Mouse (Mus musculus): ENCODE measurements at regions not wholly inside any gene's neighbourhood (a gene's known extent, or its start where the extent isn't known, plus 50 kb on each side); places are given as distances from the start of the nearest gene placed in this dataset.

DNA sequence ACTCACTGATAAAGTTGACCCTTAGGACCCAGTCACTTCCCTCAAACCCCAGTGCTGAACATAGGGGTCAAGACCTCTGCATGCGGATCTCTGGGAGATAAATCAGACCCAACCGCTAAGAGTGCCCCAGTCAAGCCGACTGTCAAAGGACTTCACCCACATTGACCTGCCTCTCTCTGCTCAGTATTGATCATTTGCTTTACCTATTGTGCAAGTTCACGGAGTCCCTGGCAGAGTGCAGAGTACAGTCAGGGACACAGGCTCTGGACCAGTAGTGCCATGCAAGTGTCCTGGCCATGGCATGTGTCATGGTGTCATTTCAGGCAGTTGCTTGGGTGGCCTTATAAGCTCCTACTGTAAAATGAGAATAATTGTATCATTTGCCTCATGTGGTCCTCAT is 169.9 kb downstream of the Dyrk2 start:
- intact Hi-C loops (cut with DNase I) = no loop called here

DNA sequence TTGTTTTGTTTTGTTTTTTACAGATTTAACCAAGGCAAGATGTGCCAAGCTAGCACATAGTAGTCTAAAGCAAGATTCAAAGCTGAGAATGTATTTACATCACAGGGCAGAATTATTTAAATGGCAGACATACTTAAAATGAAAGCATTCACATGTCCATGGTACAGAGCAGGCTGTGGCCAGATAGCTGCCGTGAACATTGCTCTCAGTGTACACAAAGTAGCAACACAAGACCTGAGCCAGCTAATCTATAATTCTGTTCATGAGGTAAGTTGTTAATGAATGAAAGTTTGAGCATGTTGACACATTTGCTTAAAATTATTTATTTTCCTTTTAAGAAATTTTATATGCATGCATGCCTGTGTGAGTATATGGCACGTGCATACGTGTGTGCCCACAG is 164.0 kb downstream of the Dyrk2 start:
- intact Hi-C loops (cut with DNase I) = no loop called here

DNA sequence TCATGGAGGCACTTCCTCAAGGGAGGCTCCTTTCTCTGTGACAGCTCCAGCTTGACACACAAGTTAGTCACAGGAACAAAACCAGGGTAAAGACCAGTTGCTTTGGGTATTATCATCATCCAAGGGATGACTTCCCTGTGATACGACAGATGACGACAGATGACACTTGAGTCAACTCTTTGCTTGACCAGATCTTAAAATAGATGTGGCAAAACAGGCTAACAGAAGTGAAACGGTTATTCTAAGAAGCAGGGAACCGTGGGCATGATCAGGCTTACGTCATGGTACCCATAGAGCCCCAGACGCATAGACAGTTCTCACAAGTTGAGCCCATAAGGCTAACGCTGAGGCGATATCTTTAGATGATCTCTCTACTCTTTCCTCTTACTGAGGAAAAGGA is 160.3 kb downstream of the Dyrk2 start:
- intact Hi-C loops (cut with DNase I) = no loop called here

DNA sequence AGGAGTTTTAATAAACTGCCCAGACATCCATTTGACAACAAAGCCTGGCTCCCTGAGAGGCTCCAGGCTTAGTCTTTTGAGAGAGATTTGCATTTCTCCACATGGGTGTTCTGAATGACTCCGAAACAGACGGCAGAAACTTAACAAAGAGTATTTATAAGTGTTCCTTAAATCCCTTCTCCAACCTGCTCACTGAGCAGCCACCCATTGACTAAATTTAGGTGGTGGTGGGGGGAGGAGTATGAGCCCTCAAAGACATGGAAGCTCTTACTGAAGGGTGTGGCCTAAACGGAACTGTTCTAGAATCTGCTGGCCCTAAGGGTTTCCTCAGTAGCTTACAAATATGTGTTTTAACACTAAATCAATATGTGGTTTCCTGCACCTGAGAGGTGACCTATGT is 158.5 kb downstream of the Dyrk2 start:
- intact Hi-C loops (cut with DNase I) = no loop called here

DNA sequence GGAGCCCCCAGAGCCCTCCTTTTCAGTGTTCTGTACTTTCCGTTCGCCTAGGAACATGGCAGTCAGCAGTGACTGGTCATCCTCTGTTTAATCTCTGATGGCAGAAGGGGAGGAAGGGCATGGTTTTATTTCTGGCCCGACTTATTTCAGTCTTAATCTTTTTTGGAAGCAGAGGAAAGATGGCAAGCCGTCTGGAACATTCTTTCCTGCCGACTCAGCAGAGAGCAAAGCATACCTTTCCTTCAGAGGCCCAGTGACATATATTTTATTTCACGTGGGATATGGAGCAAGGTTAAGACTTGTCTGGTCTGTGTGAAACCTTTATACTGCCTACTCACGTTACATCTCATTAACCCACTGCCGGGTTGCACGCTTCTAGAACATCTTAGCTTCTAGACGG is 158.1 kb downstream of the Dyrk2 start:
- intact Hi-C loops (cut with DNase I) = no loop called here

DNA sequence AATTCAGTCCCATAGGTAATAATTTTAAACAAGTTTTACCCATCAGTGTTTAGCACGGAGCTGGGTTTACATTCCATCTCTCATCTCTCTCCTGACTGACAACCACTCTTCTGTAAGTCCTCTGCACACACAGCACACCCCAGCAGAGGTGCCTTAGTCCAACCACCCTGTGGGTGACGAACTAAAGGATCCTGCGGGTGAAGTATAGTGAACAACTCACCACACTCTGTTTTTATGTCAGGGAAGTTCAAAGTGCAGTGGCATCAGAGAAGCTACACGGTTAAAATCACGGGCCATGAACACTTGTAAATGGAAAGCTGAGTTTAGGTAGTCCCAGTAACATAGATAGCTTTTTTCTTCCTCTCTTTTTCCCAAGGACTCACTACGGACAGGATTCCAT is 157.1 kb downstream of the Dyrk2 start:
- intact Hi-C loops (cut with DNase I) = no loop called here

DNA sequence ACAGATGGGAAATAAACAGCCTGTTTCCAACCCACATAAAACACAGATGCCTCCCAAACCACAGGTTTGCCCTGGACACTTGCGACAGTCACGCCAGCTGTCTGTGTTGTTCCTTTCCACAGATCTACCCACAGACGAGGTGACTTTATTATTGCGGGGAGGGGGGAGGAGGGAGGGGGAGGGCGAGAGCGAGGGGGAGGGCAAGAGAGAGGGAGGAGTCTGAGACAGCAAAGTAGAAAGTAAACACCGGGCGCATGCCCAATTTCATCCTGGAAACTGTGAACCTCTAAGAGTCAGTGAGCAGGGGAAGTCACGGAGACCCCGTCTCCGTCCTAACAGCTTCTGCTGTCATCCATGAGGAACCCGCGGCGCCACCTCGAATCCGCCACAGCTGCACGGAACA is 155.8 kb downstream of the Dyrk2 start:
- intact Hi-C loops (cut with DNase I) = no loop called here

DNA sequence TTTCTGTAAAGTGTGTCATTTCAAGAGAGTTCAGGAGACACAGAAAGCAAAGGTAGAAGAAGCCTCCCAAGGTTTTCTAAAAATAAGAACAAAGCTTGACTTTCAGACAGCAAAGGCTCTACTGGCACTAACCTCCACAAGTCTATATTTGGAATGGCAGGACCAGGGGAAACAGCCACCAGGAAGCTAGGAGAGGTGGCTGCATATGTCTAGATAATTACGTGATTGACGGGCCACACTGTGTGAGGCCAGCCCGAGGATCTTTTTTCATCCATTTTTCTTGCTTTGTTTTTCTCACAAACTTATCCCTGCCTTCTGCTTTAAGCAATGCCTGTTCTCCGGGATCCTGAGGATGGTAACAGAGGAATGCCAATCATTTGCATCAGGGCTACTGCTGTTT is 155.4 kb downstream of the Dyrk2 start:
- intact Hi-C loops (cut with DNase I) = no loop called here

DNA sequence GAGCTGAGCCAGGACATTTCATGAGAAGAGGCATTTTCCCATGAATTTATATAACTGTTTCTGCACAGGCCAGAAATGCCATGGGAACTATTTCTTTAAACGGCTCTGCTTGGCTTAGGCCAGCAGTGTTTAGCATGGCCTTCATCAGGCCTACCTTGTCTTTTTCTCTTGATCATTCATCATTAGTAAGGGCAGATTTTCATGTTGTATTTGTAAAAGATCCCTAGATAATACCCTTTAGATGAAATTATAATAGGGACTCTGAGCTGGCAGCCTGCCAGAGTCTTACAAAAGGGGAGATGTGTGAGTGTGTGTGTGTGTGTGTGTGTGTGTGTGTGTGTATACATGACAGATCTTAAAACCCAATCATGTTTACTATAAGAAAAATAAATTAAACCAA is 149.4 kb downstream of the Dyrk2 start:
- intact Hi-C loops (cut with DNase I) = no loop called here

DNA sequence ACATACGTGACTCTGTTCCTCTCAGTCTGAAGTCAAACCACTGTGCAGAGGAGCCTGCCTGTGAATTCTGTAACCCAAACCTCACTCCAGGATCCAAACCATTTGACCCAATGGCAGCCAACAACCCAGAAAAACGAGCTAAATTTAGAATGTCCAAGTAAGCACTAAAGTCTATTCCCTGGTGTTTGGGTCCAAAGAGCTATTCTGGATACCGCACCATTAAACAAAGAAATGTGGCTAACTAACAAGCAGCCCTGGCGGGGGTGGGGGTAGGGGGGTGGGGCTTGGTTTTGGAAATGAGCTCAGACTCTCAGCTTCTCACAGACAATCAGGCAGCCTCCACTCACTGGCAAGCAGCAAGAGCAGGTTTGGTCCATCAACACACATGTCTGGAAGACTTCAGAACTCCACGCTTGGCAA is 147.9 kb downstream of the Dyrk2 start:
- intact Hi-C loops (cut with DNase I) = no loop called here

DNA sequence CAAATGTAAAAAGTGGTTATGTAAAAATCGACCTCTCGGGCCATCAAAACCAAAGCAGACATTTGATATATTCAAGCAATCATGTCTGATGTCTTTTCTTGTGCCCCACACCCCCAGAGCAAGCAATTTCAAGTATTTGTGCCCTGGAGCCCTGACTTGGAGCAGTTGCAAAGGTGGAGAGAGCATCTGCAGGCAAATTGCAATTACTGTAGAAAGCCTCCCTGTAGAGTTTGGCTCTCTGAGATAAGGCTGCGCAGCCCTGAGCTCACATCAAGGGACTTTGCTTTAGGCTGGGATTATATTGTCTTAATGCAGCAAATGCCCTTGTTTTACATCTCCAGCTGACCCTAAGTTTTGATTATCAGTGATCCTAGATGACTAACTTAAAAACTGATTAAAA is 147.3 kb downstream of the Dyrk2 start:
- intact Hi-C loops (cut with DNase I) = no loop called here

DNA sequence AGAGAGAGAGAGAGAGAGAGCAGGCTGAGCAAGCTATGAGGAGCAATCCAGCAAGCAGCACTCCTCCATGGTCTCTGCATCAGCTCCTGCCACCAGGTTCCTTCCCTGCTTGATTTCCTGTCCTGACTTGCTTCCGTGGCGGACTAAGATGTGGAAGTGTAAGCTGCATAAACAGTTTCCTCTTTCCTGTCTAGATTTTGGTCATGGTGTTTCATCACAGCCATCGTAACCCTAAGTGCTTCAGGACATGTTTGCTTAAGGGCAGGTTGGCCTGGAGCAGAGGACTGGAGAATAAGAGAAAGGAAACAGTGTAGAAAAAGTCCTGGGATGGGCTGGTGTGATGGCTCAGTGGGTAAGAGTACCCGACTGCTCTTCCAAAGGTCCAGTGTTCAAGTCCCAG is 133.9 kb downstream of the Dyrk2 start:
- intact Hi-C loops (cut with DNase I) = loop anchor here (5.0 kb wide), 1 partner anchor 316 kb away; no protein-coding TSS in a partner anchor

DNA sequence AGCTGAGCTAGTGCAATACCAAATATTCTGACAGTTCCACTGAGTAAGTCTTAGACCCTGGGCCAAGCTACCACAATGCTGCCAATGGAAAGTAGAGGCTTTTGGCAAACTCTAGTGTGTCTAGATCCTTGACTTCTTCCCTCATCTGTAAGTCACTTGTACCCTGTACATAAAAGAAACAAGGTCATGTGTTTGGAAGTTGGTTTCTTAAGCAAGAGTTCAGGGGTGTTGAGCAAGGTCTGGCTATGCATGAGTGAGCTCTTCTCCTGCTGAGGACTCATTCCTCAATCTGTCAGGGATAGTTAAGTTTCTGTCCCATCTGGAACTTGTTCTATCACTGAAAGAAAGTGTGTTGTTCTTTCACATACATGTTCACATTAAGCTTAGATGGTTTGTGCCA is 132.9 kb downstream of the Dyrk2 start:
- intact Hi-C loops (cut with DNase I) = loop anchor here (5.0 kb wide), 1 partner anchor 315 kb away; no protein-coding TSS in a partner anchor

DNA sequence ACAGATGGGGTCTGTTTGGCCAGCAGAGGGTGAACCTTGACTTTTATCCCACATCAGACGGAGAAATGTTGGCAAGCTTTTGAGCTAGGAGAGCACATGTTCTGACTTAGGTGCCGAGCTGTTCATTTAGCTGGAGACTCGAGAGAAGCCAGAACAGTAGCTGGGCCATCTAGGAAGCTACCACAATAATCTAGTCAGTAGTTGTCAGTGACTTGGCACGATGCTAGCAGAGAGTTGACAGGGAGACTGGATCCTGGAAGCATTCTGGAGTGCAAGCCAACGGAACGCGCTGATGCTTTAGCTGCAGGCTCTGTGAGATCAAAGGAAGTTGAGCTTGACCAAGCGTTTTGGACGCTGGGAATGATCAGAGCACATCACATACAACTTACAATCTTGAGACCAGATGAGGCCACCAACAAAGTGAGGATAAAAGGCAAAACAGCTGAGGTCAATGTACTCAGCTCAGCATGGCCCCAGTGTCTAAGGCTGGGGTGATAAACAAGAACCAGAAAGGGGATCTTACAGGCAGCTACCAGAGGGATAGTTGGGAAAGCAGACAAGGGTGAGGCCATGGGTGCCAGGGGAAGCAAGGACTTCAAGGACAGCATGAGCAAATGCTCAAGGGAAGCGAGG is 130.0 kb downstream of the Dyrk2 start:
- intact Hi-C loops (cut with DNase I) = loop anchor here (5.0 kb wide), 1 partner anchor 312 kb away; no protein-coding TSS in a partner anchor

DNA sequence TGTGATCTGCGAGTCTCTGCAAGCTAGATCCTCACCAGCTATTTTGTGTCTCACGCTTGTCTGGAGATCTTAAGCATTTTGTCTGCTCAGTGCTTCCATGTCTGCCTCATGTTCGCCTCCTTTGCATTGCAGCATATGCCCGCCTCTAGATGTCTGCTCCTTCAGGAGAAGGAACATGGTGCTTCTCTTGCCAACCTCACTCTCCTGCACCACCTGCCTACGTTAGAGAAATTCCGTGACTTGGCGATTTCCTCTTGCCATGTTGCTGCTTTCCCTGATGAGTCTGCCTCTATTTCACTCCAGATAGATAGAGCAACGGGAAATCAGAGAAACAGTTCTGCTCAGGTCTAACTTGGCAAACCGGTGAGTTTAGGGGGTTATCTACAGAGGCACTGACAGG is 126.2 kb downstream of the Dyrk2 start:
- intact Hi-C loops (cut with DNase I) = no loop called here

DNA sequence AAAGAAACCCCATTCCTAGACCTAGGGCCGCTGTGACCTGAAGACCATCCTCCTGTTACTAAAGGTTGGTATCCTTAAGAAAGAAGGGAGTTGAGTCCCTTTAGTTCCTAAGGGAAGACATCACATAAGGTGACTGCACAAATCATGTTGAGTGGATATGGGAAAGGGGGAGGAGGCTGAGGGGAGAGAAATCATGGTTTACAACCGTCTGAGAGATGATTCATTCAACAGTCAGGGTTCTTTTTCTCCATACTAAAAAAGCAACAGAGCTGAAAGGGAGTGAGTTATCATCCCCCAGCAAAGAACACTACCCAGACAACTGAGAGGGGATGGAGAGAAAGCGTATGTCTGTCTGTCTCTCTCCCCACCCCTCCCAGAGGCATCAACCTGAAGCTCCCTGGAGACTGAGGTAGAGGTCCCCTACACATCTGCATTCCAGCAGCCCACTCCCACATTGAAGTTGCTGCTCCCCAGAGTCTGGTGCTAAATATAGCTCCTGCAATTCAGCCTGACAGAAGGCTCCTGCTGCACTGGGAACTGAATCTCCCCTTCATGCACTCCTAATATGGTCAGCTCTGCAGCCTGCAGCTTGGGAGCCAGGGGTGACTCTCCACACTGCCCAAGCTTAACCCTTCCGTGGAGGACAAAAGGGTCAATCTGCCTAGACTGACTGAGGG is 123.2 kb downstream of the Dyrk2 start:
- intact Hi-C loops (cut with DNase I) = no loop called here

DNA sequence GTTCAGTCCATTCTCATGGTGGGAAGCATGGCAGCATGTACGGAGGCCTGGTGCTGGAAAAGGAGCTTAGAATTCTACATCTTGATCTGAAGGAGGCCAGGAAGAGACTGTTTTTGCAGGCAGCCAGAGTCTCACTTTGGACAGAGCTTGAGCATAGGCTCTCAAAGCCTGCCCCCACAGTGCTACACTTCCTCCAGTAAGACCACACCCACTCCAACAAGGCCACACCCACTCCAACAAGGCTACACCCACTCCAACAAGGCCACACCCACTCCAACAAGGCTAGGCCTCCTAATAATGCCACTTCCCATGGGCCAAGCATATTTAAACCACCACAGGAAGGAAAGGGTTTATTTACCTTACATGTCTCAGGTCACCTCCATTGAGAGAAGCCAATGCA is 121.0 kb downstream of the Dyrk2 start:
- intact Hi-C loops (cut with DNase I) = no loop called here

DNA sequence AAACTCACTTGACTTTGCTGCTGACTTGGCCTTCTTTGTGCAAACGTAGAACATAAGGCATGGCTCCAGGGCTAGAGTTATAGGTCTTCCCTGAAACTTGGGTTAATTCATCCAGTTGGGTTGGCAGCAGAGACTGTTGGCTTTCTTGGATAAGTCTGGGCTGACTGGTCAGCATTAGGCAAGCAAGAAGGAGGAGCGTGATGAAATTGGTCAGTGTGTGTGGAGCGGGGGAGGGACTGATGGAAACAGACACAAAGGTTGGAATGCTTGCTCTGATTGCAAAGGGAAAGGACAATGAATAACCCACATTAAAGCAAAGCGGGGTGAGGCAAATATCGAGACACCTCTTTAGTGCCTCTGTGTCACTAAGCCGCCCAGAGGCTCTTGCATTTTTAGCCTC is 120.3 kb downstream of the Dyrk2 start:
- intact Hi-C loops (cut with DNase I) = no loop called here

DNA sequence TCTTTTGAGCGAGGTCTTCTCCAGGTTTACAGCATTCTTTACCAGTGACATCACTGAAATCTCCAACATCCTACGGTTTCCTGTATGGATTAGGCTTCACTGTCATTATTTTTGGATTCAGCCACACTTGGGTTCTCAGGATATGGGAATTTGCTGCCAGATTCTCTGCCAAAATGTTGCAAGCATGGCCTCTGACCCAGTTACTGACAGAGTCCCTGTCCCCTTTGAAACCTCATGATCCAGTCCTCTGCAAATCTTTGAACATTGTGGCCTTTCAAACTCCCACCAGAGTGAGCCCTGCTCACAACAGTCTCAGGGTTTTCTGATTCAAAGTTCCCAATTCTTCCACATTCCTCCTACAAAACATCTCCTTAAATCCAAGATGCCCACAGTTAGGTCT is 118.9 kb downstream of the Dyrk2 start:
- intact Hi-C loops (cut with DNase I) = no loop called here

DNA sequence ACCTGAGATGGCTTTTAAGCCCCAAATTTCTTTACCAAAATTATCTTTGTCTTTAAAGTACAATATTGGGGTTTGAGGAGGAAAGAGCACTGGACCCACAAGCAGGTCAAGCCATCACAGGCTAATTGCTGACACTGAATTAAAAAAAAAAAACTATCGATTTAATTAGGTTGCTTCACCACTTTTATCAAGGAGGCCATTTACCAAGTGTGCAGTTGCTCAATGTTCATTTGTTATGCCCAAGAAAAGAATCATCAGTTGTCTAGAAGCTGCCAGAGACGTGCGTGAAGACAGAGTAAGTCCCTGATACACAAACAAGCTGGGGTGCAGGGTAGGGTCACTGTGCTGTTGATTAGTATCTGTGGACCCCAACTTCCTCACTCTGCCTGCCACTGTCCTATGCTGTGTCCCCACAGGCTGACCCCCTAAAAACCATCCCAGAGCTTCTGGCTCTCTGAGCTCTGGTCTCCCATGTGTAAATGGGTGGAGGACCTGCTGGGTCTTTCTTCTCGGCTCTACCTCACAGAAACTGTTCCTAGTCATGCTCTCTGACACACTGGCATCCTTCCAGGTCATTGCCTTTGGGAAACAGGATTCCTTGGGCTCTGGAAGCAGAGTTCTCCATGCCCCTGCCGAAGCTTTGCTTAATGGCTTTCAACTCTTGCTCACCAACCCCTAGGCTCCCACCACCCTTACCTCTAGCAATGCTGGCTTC is 116.8 kb downstream of the Dyrk2 start:
- intact Hi-C loops (cut with DNase I) = no loop called here

DNA sequence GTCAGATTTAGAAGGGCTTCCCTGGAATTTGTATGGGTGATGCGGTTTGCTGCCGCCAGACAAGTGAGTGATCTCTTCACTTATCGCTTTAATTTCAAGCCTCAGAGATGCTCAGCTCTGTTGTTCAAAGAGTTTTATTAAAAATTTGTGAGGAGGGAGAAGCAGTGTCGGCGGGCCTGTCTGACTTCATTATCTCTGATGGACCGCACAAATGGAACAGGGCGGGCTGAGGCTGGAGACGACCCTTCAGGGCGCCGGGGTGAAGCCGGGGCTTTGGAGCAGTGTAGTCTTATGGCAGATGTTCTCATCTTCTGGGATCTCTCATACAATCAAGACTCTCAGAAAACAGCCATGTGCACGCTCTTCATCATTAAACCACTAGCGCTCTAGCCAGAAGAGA is 115.2 kb downstream of the Dyrk2 start:
- intact Hi-C loops (cut with DNase I) = no loop called here

DNA sequence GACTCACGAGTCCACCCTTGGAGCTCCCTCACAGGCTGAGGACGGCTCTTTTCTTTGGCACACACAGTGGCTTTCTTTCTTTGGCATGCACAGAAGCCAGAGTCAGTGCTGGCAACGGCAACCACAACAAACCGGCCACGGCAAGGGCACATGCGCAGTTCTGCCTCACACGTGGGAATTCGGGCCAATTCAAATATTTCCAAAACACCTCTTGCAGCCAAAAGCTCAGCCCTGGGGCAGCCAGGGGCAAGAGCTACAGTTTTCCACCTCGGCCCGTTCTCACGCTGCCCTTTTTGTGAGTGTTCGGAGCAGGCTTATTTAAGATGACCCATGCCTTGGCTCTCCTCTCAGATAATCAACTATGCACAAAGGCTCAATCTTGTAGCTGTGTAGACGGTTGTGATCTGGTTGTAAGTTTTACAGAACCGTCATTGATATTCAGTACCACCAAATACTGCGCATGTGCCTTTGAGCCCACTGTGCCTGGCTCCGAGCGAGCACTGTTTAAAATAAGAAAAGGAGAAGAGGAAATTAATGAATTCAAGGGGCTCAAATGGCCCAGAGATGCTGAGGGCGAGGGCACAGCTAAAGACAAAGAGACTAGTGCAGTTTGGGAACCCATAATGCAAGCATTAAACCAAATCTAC is 111.1 kb downstream of the Dyrk2 start:
- intact Hi-C loops (cut with DNase I) = no loop called here

Measured in adrenal gland (tissue).